Mouse (Mus musculus) cortical plate, adult 2 months (tissue): ENCODE results near the gene Plxna4. TPM values are rescaled to one million over a fixed set of nuclear protein-coding genes. Genes with fewer than 3 reads are reported as not detected.

Experiments used
- H3K27ac ChIP-seq: fragments of 200-500 bp; 2 replicates; pipeline ENCODE4 v1.5.1; 2012; ENCODE audit warnings: low read length, control low read depth, inconsistent platforms; ENCODE audit not compliant: insufficient read depth
- H3K4me1 ChIP-seq: fragments of 200-500 bp; 2 replicates; pipeline ENCODE4 v1.6.1; 2011; ENCODE audit warnings: low read length; ENCODE audit not compliant: control insufficient read depth, insufficient read depth
- H3K4me3 ChIP-seq: fragments of 200-500 bp; 2 replicates; pipeline ENCODE4 v1.5.1; 2011; ENCODE audit warnings: mild to moderate bottlenecking, low read length, control low read depth; ENCODE audit not compliant: insufficient read depth
- CTCF ChIP-seq: fragments of 200-500 bp; IDR thresholded peaks from 2 replicates; pipeline ENCODE4 v1.5.1; 2011; ENCODE audit warnings: mild to moderate bottlenecking, control low read depth, low read length; ENCODE audit not compliant: insufficient read depth; ENCODE audit errors: extremely low read depth
- POLR2A ChIP-seq: fragments of 200-500 bp; IDR thresholded peaks from 2 replicates; pipeline ENCODE4 v1.6.1; 2011; ENCODE audit warnings: mild to moderate bottlenecking, low read length, control low read depth; ENCODE audit not compliant: insufficient read depth; ENCODE audit errors: extremely low read depth
- polyA plus RNA-seq: library from polyadenylated mRNA; depleted of rRNA; stranded (reverse); fragments of >200 nt; gene quantifications from 2 replicates; pipeline ENCODE4 v1.2.3, GENCODE M21; 2012

Gene Plxna4
- polyA plus RNA-seq, 1 experiment = 14.9 TPM

DNA sequence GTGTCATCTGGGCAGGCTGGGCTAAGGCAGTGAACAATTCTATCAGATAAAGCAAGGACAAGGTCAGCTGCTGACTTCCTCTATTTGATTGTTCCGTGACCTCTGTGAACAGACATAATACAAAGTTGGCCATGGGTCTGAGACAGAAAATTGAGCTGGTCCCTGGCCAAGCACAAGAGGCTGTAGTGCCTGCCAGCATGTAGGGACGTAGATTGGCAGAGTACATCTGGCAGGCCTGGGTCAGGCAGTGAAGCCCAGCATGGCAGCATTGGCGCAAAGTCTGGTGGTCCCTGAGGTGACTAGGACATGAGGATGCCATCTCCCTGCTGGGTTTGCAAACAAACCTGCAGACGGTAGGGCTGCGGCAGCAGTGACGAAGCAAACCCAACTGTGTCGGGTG, 321.9 kb downstream of the Plxna4 start:
- Histone ChIP-seq H3K27ac (no peak overlapping the region), H3K4me3 (no peak overlapping the region), H3K4me1 (peaks cover 5% of the 10 kb centered on the region)
- TF ChIP-seq CTCF (no peak), POLR2A (no peak)

DNA sequence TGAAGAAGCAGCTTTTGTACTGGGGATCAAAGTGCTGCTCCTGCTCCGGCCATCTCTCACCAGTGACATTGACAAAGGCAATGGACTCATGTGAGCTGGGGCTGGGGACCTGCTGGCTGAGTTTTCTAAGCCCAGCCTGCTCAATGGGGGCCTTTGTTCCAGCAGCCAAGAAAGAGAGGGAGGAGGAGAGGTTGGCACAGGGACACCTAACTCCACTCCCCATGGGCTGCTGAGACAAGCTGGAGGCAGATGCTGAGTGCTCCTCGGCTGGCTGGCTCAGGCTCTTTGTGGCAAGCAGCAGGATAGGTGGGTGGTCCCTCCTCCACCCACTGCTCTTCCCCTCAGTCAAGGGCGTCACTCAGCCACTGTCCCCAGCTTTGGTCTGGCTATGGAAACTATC, 326.7 kb downstream of the Plxna4 start:
- Histone ChIP-seq H3K4me3 (no peak overlapping the region), H3K27ac (no peak overlapping the region), H3K4me1 (peaks cover 8% of the 10 kb centered on the region)
- no peak for TF ChIP-seq POLR2A
- no peak for TF ChIP-seq CTCF

DNA sequence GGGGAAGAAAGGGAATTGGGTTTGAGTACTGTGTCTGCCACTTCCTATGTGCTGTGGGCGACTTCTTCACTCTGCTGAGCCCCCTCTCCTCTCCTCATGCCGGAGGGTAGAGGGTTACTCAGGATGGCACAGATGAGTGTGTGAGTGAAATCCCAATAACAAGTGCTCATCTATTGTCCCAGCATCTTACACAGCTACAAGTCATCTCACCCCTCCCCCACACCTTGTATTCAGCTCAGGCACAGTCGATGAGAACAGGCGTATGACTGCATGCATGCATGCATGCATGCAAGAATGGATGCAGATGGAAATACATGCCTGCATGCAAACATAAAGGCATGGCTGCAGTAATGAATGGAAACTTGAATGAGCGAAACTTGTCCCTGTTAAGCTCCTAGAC, 327.7 kb downstream of the Plxna4 start:
- Histone ChIP-seq H3K27ac (no peak overlapping the region), H3K4me1 (peaks cover 6% of the 10 kb centered on the region), H3K4me3 (no peak overlapping the region)
- TF ChIP-seq POLR2A = no peak
- TF ChIP-seq CTCF = no peak

DNA sequence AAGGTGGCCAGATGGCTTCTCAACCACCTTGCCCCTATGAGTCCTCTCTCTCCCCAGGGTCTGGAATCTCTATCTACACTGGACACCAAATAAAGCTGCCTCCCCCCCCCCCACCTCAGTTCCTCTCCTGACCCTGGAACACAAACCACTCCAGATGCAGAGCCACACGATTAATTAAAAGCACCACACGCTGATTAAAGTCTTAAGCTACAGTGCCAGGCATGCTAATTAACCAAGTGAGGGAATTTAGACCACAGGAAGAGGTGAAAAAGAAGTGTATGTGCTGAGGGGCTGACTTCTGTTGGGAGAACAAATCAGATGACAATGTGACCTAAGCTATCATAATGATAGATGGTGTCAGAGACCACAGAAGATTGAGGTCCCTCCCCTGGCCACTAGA, 332.8 kb downstream of the Plxna4 start:
- TF ChIP-seq CTCF (no peak), POLR2A (no peak)
- Histone ChIP-seq H3K4me1 (peaks cover 2% of the 10 kb centered on the region; the same call in 1 of the 2 replicates), H3K27ac (no peak overlapping the region), H3K4me3 (no peak overlapping the region)

DNA sequence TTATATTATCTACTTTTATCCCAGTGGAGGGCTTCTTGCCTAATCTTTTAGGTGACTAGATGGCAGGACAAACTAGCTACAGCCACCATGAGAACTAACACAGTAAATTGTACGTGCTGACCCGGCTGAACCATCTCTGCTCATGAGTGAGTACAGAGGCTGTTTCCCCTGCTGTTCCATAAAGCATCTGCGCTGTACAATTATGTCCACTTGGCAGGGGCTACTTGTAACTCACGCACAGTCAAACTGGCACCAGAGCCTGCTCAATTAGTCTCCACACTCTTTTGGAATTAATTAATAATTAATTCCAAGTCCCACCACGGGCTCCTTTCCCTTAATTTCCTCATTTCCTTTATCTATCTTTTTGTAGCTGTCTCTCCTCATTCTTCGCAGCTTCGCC, 335.8 kb downstream of the Plxna4 start:
- H3K4me1 ChIP-seq = peaks cover 2% of the 10 kb centered on the region; the same call in 1 of the 2 replicates
- no peak for TF ChIP-seq CTCF
- no peak for TF ChIP-seq POLR2A
- no peak overlapping the region for H3K4me3 ChIP-seq
- no peak overlapping the region for H3K27ac ChIP-seq

DNA sequence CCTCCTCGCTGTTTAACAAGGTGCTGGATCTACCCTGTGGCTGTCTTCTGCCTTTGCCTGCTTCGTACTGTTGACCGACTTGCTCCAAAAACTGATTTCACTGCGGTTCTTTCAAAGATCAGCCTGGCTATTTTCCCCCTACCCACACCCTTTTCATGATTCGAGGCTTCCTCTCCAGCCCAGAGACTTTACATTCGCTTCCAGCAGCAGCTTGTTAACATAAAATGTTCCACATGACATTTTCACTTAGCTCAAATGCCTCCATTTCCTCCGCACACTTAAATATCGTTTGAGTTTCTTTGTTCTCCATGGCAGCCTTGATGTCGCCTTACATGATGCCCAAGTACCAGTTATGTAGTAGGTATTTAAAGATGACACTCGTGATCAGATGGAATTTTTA, 336.3 kb downstream of the Plxna4 start:
- Histone ChIP-seq H3K4me3 (no peak overlapping the region), H3K4me1 (peaks cover 2% of the 10 kb centered on the region; the same call in 1 of the 2 replicates), H3K27ac (no peak overlapping the region)
- no peak for TF ChIP-seq POLR2A
- TF ChIP-seq CTCF = no peak

DNA sequence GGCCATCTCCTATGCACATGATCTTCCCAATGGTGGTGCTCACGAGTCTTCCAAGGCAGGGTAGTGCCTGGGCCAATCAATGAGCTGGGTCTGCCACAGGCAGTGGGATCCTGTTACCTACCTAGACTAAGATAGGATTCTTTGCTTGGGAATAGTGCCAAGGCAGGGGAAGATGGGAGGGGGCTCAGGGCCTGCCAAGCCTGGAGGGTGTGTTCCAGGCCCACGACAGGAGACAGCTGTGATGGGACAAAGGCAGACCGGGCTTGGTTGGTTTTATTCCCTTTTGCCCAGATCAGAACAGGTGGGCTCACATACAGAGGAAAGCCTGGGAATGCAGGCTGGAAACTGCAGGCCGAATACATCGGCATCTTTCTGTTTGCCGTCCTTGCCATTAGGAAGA, 342.0 kb downstream of the Plxna4 start:
- no peaks in the 10 kb centered on the region for H3K4me1 ChIP-seq
- H3K4me3 ChIP-seq = no peak overlapping the region
- TF ChIP-seq CTCF (no peak), POLR2A (no peak)

DNA sequence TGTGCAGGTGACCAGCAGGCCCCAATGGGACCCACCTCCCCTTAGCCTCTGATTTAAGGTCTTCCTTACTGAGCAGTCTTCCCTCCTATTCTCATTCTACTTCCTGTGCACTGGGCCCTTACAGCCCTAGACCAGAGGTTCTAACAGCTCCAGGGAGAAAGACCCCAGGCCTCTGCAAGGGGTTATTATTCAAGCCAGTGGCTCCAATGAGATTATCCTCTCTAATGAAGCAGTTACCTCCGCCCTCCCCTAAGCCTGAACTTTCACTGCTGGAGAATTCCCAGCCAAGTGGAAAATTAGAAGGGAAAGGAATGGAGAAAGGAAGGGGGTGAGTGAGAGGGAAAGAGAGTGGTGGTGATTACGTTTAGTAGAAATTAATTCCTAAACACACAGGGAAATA, 345.0 kb downstream of the Plxna4 start:
- no peaks in the 10 kb centered on the region for H3K4me1 ChIP-seq
- no peak overlapping the region for H3K4me3 ChIP-seq
- TF ChIP-seq POLR2A (no peak), CTCF (no peak)
- H3K27ac ChIP-seq = no peak overlapping the region

More for the DNA sequence above, 342.0 kb downstream of the Plxna4 start:
- H3K27ac ChIP-seq = no peak overlapping the region

DNA sequence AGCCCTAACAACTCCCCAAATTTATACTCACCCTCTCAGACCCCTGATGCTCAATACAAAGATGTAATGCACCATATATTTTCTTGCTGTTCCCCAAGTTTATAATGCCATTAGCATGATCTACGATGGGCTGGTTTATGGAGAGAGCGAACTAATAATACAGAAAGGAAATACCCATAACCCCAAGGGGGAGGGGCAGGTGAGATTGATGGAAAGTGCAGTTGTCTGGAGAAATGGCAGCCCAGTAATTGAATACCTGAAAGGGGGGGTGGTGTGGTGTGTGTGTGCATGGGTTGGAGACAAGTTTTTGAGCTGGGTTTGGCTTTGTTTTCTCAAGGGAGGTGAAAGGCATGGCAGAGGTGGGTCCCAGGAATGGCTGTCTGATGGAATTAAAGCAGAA, 356.6 kb downstream of the Plxna4 start:
- no peaks in the 10 kb centered on the region for H3K4me1 ChIP-seq
- H3K4me3 ChIP-seq = no peak overlapping the region
- TF ChIP-seq POLR2A = no peak
- TF ChIP-seq CTCF = no peak
- H3K27ac ChIP-seq = no peak overlapping the region

DNA sequence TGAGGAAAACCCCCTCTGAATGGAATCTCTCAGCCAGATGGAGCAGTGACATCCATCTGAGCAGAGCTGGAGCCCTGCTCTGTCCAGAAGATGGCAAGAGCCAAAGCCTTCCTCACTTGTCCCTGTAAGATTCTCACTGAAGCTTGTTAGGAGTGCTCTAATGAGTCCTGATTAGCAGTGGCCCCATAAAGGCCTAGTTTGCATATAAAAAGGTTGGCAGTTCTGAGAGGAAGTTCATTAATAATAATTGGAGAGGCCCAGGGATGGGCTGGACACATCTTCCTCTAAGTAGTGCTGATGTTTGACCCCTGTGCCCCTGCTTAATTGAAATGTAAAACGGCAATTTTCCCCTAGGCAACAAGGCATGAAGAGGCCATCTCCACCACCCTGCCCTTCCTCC, 361.4 kb downstream of the Plxna4 start:
- Histone ChIP-seq H3K27ac (no peak overlapping the region), H3K4me3 (no peak overlapping the region), H3K4me1 (no peaks in the 10 kb centered on the region)
- TF ChIP-seq CTCF (no peak), POLR2A (no peak)
